Mouse (Mus musculus) liver, embryonic 14.5 days (tissue): ENCODE data around the gene D430041D05Rik. TPM values are rescaled to one million over a fixed set of nuclear protein-coding genes. Genes with fewer than 3 reads are reported as not detected.

ENCODE experiments used
- ATAC-seq: fragments of 200-750 bp; cut with Nextera tagmentation; 2 replicates; pipeline ENCODE4 v1.8.0; 2017; ENCODE audit warnings: moderate number of reproducible peaks, mild to moderate bottlenecking, moderate library complexity; ENCODE audit not compliant: insufficient read depth
- DNase-seq, 3 experiments: peaks; one replicate each; pipeline ENCODE4 v3.0.0-alpha.2; 2012 to 2013; ENCODE audit warnings: low read depth in 3 of 3, low spot score in 3 of 3
- H3K27ac ChIP-seq: fragments of 300-500 bp; sonication (generic); 2 replicates; pipeline ENCODE4 v1.5.1; 2014; ENCODE audit warnings: moderate library complexity, mild to moderate bottlenecking, control low read depth, inconsistent platforms
- H3K27me3 ChIP-seq: fragments of 300-500 bp; sonication (generic); 2 replicates; pipeline ENCODE4 v1.6.1; 2014; ENCODE audit warnings: mild to moderate bottlenecking, low read length, moderate library complexity; ENCODE audit not compliant: control insufficient read depth, insufficient read depth
- H3K36me3 ChIP-seq: fragments of 300-500 bp; sonication (generic); replicated peaks from 2 replicates; pipeline ENCODE4 v1.6.1; 2014; ENCODE audit warnings: low read depth; ENCODE audit not compliant: control insufficient read depth, insufficient read depth
- H3K4me1 ChIP-seq, 2 experiments: fragments of 200-500 bp in 1 of 2; fragments of 300-500 bp in 1 of 2; sonication (generic) in 1 of 2; replicated peaks; 2 replicates each; pipeline ENCODE4 v1.6.1; 2012 to 2014; ENCODE audit warnings: antibody characterized with exemption in 1 of 2, inconsistent platforms in 1 of 2, low read length in 1 of 2; ENCODE audit not compliant: control insufficient read depth in 2 of 2, insufficient read depth in 2 of 2
- H3K4me2 ChIP-seq: fragments of 300-500 bp; sonication (generic); 2 replicates; pipeline ENCODE4 v1.6.1; 2014; ENCODE audit warnings: low read depth, mild to moderate bottlenecking, control low read depth, moderate library complexity
- H3K4me3 ChIP-seq, 2 experiments: fragments of 200-500 bp in 1 of 2; fragments of 300-500 bp in 1 of 2; sonication (generic) in 1 of 2; 2 replicates each; pipeline ENCODE4 v1.5.1; 2012 to 2014; ENCODE audit warnings: low read depth in 2 of 2, low read length in 2 of 2, mild to moderate bottlenecking in 2 of 2, control low read depth in 1 of 2, inconsistent platforms in 1 of 2, moderate library complexity in 1 of 2; ENCODE audit not compliant: insufficient read depth in 1 of 2
- H3K9ac ChIP-seq: fragments of 300-500 bp; sonication (generic); replicated peaks from 2 replicates; pipeline ENCODE4 v1.6.1; 2014; ENCODE audit warnings: mild to moderate bottlenecking, control low read depth, moderate library complexity
- H3K9me3 ChIP-seq: fragments of 300-500 bp; sonication (generic); 2 replicates; pipeline ENCODE4 v1.6.1; 2016; ENCODE audit warnings: low read length, mixed read lengths; ENCODE audit not compliant: control insufficient read depth
- CTCF ChIP-seq: IDR thresholded peaks from 2 replicates; pipeline ENCODE4 v1.5.1; 2016; ENCODE audit warnings: antibody characterized with exemption, low read depth, control low read depth
- EP300 ChIP-seq: IDR thresholded peaks from 2 replicates; pipeline ENCODE4 v1.6.1; 2016; ENCODE audit warnings: antibody characterized with exemption, low read depth
- WGBS: fragments of 180-500 bp; shearing (Covaris S2); extraction: QIAGEN DNeasy Blood & Tissue Kit; methylation state at CpG from one replicate; pipeline ENCODE4 v1.1.7; 2014; ENCODE audit not compliant: insufficient replicate concordance; 5-methylcytosine and 5-hydroxymethylcytosine counted together
- polyA plus RNA-seq, 2 experiments: library from polyadenylated mRNA; depleted of rRNA in 1 of 2; stranded (reverse) in 1 of 2; unstranded in 1 of 2; fragments of >200 nt; fragmentation: Nextera tagmentation in 1 of 2; extraction: Ambion mirVana in 1 of 2; gene quantifications; 2 replicates each; pipeline versions ENCODE4 v1.2.1 to v1.2.3; 2012 to 2014

Gene D430041D05Rik
- polyA plus RNA-seq, 2 experiments = under 0.01 TPM; not detected in 1

DNA sequence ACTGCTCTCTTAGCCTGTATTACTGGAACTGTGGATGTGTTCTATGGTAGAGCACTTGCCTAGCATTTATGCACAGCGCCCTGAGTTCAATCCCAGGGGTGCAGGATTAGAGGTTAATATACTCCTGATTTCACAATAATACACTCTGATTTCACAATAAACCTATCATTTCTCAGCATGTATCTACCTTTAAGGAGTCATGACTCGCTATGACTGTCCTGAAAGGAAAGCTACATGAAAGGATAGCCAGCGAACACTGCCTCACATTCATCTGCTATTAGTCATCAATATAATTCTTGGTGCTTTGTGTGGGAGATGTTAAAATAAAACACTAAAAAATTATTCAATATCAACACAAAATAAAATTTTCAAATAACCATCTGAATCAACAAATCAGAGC, 25.4 kb upstream of the D430041D05Rik start:
- Histone ChIP-seq H3K36me3 (peaks cover 35% of the 10 kb centered on the region), H3K4me3 (no peak overlapping the region), H3K9me3 (no peaks in the 10 kb centered on the region), H3K27me3 (no peaks in the 10 kb centered on the region), H3K4me1 (no peaks in the 10 kb centered on the region), H3K9ac (no peak overlapping the region), H3K27ac (no peak overlapping the region), H3K4me2 (no peak overlapping the region)
- 86% methylated on average over 3 of the region's 3 CpGs for WGBS
- ATAC-seq (no peak), DNase-seq (no peak)
- TF ChIP-seq CTCF (no peak), EP300 (no peak)

DNA sequence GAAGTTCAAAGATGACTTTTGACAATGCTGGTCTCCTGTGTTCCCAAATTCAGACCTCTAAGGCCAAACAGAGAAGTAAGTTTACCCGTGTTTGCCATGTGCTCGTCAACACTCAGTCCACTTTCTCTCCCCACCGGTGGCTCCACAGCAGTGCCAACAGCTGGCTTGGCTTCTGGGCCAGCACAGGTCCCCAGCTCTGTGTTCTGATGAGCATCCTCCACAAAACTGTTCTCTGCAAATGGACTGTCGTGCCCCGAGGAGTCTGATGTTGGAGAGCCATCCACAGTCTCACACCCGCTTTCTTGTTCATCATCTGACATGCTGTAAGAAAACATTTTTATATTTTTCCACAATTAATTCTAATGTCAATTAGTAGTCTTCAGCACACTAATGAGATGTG, 20.3 kb upstream of the D430041D05Rik start:
- H3K36me3 ChIP-seq = peaks cover 22% of the 10 kb centered on the region
- no peak overlapping the region for H3K4me2 ChIP-seq
- H3K4me1 ChIP-seq = no peaks in the 10 kb centered on the region
- no peaks in the 10 kb centered on the region for H3K27me3 ChIP-seq
- H3K4me3 ChIP-seq = no peak overlapping the region
- H3K27ac ChIP-seq = no peak overlapping the region
- WGBS = 78% methylated on average over 6 of the region's 6 CpGs
- H3K9me3 ChIP-seq = no peaks in the 10 kb centered on the region
- H3K9ac ChIP-seq = no peak overlapping the region
- ATAC-seq = no peak
- no peak for DNase-seq
- TF ChIP-seq CTCF (no peak), EP300 (no peak)

DNA sequence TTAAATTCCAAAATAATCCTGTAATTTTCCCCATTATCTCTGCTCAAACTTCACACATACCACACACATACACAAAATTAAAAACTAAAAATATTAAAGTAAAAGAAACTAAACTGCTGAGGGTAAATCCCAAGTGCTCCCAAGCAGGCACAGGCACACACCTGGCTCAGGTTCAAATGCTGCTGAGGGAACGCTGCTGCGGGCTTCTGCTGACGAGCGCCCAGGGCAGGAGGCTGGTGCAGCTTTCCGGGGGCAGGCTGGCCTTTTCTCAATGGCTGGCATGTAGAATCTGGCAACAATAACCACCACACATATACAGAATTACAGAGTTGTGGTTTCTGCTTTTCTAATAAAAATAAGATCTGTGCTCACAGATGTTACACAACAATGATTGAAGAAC, 19.8 kb upstream of the D430041D05Rik start:
- Histone ChIP-seq H3K27ac (no peak overlapping the region), H3K4me1 (no peaks in the 10 kb centered on the region), H3K9me3 (no peaks in the 10 kb centered on the region), H3K36me3 (peaks cover 21% of the 10 kb centered on the region), H3K4me2 (no peak overlapping the region), H3K4me3 (no peak overlapping the region), H3K27me3 (no peaks in the 10 kb centered on the region), H3K9ac (no peak overlapping the region)
- ATAC-seq (no peak), DNase-seq (no peak)
- WGBS = 85% methylated on average over 5 of the region's 5 CpGs
- TF ChIP-seq CTCF (no peak), EP300 (no peak)

DNA sequence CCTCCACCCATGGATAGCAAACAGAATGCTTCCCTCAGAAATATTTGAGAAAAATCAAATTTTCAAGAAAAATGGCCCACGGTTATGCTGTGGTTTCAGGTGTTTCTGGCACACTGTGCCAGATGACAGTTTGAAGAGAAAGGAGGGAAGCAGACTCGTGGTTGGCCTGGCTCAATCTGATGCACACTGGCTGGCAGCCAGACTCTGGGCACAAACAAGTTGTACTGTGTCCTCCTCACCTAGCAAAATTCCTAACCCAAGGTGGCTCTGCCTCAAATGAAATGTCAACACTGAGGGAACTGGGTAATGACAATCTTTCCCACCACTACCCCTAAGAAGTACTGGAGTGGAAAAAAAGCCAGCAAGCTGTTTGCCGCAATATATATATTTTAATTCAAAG, 15.3 kb upstream of the D430041D05Rik start:
- DNase-seq (no peak), ATAC-seq (no peak)
- no peak for TF ChIP-seq EP300
- no peak for TF ChIP-seq CTCF
- H3K9me3 ChIP-seq = no peaks in the 10 kb centered on the region
- no peaks in the 10 kb centered on the region for H3K4me1 ChIP-seq
- peaks cover 6% of the 10 kb centered on the region for H3K36me3 ChIP-seq
- no peak overlapping the region for H3K4me2 ChIP-seq
- H3K4me3 ChIP-seq = no peak overlapping the region
- H3K27me3 ChIP-seq = no peaks in the 10 kb centered on the region
- no peak overlapping the region for H3K9ac ChIP-seq
- WGBS = 75% methylated on average over 3 of the region's 3 CpGs
- no peak overlapping the region for H3K27ac ChIP-seq

DNA sequence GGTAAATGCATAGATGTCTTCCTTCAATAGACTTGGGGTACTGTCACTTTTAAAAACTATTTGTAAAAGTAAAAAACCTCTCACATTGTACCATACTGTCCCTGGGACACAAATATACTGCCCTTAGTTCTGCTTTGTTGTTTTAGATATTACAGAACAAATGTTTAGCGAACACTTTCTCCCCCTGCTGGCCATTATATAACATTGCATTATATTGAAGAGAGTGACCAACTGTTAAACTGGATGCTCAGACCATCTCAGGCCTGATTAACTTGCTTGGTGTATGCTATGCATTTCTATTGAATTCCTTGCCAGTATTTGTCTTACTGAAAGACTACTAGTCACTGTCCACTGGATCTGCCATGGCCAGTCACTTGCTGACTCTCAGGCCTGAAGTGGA, 11.4 kb upstream of the D430041D05Rik start:
- H3K9ac ChIP-seq = no peak overlapping the region
- H3K27me3 ChIP-seq = no peaks in the 10 kb centered on the region
- H3K4me2 ChIP-seq = no peak overlapping the region
- no peaks in the 10 kb centered on the region for H3K36me3 ChIP-seq
- ATAC-seq (no peak), DNase-seq (peak in 2 of 3 experiments; percentile 12 to 17)
- H3K9me3 ChIP-seq = no peaks in the 10 kb centered on the region
- H3K27ac ChIP-seq = no peak overlapping the region
- H3K4me1 ChIP-seq = no peaks in the 10 kb centered on the region
- no peak for TF ChIP-seq EP300
- TF ChIP-seq CTCF = peak; percentile 63
- H3K4me3 ChIP-seq = no peak overlapping the region
- 3% methylated on average over 1 of the region's 1 CpGs for WGBS

DNA sequence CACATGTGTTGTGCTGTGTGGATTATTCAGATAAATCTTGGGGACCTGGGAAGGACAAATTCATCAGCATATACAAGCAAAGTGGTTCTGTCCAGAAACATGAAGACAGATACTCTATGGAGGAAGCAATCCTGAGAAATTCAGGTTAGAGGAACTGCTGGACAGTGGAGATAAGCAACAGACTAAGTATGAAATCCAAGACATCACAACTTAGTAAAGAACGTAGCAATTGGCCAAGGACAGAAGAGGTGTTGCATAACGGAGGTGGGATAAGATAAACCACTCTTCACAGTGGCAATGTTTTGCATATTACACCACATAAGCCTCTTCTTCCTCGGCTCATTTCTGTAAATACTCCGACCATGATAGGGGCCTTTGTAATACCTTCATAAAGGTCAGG, 10.0 kb upstream of the D430041D05Rik start:
- Histone ChIP-seq H3K4me2 (no peak overlapping the region), H3K4me1 (no peaks in the 10 kb centered on the region), H3K27me3 (no peaks in the 10 kb centered on the region), H3K36me3 (no peaks in the 10 kb centered on the region), H3K4me3 (no peak overlapping the region), H3K27ac (no peak overlapping the region), H3K9ac (no peak overlapping the region), H3K9me3 (no peaks in the 10 kb centered on the region)
- TF ChIP-seq CTCF (no peak), EP300 (no peak)
- WGBS = 23% methylated on average over 4 of the region's 4 CpGs
- DNase-seq (no peak), ATAC-seq (no peak)
